Mouse (Mus musculus) Patski (cell line): ENCODE measurements around the gene Gpr87. TPM values are rescaled to one million over a fixed set of nuclear protein-coding genes. Genes with fewer than 3 reads are reported as not detected.

Source experiments
- ATAC-seq: fragments of 100-300 bp; one replicate; pipeline ENCODE4 v1.8.0; 2021
- CTCF ChIA-PET: fragments of 350-600 bp; sonication (Branson Sonifier 250); formaldehyde crosslinking; loops from one replicate; lab custom pipeline; 2022; ENCODE audit warnings: inconsistent platforms; lab: Charles Lee
- POLR2A ChIA-PET: fragments of 350-600 bp; sonication (Branson Sonifier 250); formaldehyde crosslinking; loops from one replicate; lab custom pipeline; 2022; ENCODE audit warnings: antibody characterized with exemption, inconsistent platforms; lab: Charles Lee
- DNase-seq: peaks from one replicate; pipeline ENCODE4 v3.0.0-alpha.2; 2011; ENCODE audit warnings: low read depth, low spot score
- H3K27me3 ChIP-seq: fragments of 371-371 bp; one replicate; pipeline ENCODE4 v1.5.1; 2021
- CTCF ChIP-seq: fragments of 100-300 bp; IDR thresholded peaks from one replicate; pipeline ENCODE4 v1.5.1; 2021
- in situ Hi-C: fragments of 300-500 bp; cut with MboI; formaldehyde crosslinking; loops from 3 replicates; pipeline ENCODE4 v1.11.1; 2018; ENCODE audit warnings: low pct_unique_long_range_greater_than_20kb, mixed read lengths
- polyA plus RNA-seq: library from polyadenylated mRNA; unstranded; gene quantifications from one replicate; pipeline ENCODE4 v1.2.3, GENCODE M21; 2021

Gpr87 gene
- polyA plus RNA-seq, 1 experiment from 2014 or later = not detected

GRCm38 (mm10) chr3:59169215-59169614 lies 25.7 kb downstream of the Gpr87 start:
- CTCF ChIA-PET = interaction anchor here (0.7 to 1.8 kb wide), 3 partner anchors 15 to 43 kb away, joined by 3 to 4 read pairs (median 3); no protein-coding TSS in a partner anchor
- H3K27me3 ChIP-seq = no peaks in the 10 kb centered on the region
- DNase-seq = no peak
- ATAC-seq = no peak
- peak; percentile 20 for TF ChIP-seq CTCF
- in situ Hi-C loops = no loop called here
- POLR2A ChIA-PET = no interaction called here

DNA sequence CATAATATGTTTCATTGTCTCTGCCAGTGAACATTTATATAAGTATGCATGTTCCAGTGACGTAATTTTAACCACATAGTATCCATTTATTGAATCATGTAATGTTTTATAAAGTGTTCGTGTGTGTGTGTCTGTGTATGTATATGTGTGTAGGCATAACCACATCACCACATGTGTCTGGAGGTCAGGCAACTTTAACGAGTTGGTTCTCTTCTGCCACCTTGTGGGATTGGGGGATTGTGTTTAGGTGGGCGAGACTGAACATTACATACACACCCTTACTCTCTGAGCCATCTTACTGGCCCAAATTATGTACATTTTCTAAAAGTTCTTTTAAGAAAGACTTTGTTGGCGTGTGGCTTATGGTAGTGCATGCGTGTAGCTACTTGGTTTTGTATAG lies 26.4 kb downstream of the Gpr87 start:
- TF ChIP-seq CTCF = no peak
- ATAC-seq (no peak), DNase-seq (no peak)
- ChIA-PET CTCF (interaction anchor here (0.9 to 1.8 kb wide), 2 partner anchors 39 to 43 kb away, joined by 3 to 4 read pairs; no protein-coding TSS in a partner anchor), POLR2A (interaction anchor here (0.6 to 0.7 kb wide), 2 partner anchors 11 to 91 kb away, joined by 3 read pairs; no protein-coding TSS in a partner anchor)
- in situ Hi-C loops = no loop called here
- H3K27me3 ChIP-seq = no peaks in the 10 kb centered on the region

DNA sequence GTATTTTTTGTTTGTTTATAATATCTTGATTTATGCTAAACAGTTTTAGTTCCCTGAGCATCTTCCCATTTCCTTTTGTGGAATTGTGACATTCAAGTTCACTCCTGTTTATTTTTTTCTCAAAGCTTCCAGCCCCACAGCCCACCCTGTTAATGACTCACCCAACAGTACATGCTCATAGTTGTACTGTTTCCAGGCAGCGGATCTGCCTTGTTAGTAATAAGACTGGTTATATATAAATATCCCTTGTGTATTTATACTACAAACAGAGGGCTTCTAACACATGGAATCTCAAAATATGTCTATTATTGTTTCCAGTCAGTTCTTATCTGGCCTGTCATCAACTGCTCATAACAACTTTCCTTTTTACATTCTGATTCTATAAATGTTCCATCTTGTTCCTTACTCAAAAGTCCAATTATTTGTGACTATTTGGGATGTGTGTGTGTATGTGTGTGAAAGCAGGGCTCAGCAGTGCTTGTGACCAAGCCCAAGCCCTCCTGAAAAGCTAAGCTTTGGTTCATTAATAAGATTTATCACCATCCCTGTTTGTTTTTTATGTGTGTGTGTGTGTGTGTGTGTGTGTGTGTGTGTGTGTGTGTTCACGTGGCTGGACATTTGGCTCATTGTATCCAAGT lies 27.4 kb downstream of the Gpr87 start:
- in situ Hi-C loops = no loop called here
- TF ChIP-seq CTCF = no peak
- ChIA-PET POLR2A (interaction anchor here (0.6 kb wide), 1 partner anchor 90 kb away, joined by 3 read pairs; no protein-coding TSS in a partner anchor), CTCF (interaction anchor here (0.8 to 1.8 kb wide), 2 partner anchors 42 to 47 kb away, joined by 3 to 4 read pairs; no protein-coding TSS in a partner anchor)
- no peaks in the 10 kb centered on the region for H3K27me3 ChIP-seq
- DNase-seq = no peak
- no peak for ATAC-seq

- ChIA-PET CTCF (interaction anchor here (0.8 to 1.3 kb wide), 4 partner anchors 10 to 40 kb away, joined by 3 to 5 read pairs (median 4); no protein-coding TSS in a partner anchor), POLR2A (interaction anchor here (0.7 to 0.8 kb wide), 2 partner anchors 11 to 12 kb away, joined by 3 to 4 read pairs; no protein-coding TSS in a partner anchor)
- no peaks in the 10 kb centered on the region for H3K27me3 ChIP-seq
- DNase-seq (no peak), ATAC-seq (no peak)
- no peak for TF ChIP-seq CTCF
- in situ Hi-C loops = no loop called here
These were observed 34.4 kb downstream of the Gpr87 start for GRCm38 (mm10) chr3:59160465-59160864.

DNA sequence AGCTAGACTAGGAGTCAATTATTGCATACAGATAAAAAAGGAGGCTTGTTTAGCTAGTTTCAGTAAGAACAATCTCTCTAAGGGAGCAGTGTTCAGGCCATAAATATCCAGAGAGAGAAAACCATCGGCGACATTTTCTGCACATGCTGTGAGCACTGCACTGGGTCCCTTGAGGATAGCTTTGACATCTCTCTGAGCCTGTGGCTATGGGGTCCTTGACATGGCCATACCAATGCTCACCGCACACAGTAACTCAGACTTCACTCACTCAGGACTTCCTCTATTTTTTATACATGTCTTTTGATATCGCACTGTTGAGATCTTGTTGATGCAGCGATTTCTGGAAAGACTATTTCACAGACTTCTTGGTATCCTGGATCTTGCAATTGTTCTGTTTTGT lies 37.9 kb downstream of the Gpr87 start:
- no peak for TF ChIP-seq CTCF
- ChIA-PET POLR2A (no interaction called here), CTCF (interaction anchor here (0.7 to 2.1 kb wide), 5 partner anchors 9 to 37 kb away, joined by 4 to 7 read pairs (median 4); no protein-coding TSS in a partner anchor)
- no peaks in the 10 kb centered on the region for H3K27me3 ChIP-seq
- no peak for DNase-seq
- in situ Hi-C loops = no loop called here
- no peak for ATAC-seq

GRCm38 (mm10) chr3:59155404-59155803 lies 39.5 kb downstream of the Gpr87 start:
- in situ Hi-C loops = no loop called here
- ChIA-PET POLR2A (interaction anchor here (0.9 kb wide), 1 partner anchor 22 kb away, joined by 3 read pairs; no protein-coding TSS in a partner anchor), CTCF (interaction anchor here (1.0 to 2.0 kb wide), 3 partner anchors 10 to 35 kb away, joined by 3 to 6 read pairs (median 3); no protein-coding TSS in a partner anchor)
- DNase-seq (no peak), ATAC-seq (no peak)
- no peaks in the 10 kb centered on the region for H3K27me3 ChIP-seq
- TF ChIP-seq CTCF = no peak

DNA sequence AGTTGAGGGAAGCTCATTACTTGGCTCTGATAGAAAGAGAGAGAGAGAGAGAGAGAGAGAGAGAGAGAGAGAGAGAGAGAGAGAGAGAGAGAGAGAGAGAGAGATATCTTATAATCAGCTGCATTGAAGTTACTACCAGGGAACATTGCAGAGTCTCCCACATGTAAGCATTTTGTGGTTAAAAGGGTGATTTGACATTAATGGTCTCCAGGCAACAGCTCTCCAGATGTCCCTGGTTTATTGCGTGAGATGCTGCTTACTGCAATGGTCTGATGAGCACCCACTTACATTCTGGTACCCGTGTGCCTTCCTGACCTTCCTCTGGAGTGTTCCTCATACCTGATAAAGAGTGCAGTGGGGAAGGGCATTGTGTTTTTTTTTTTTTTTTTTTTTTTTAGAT lies 40.0 kb downstream of the Gpr87 start:
- TF ChIP-seq CTCF = no peak
- no peaks in the 10 kb centered on the region for H3K27me3 ChIP-seq
- DNase-seq (no peak), ATAC-seq (no peak)
- in situ Hi-C loops = no loop called here
- CTCF ChIA-PET = interaction anchor here (0.8 to 2.0 kb wide), 7 partner anchors 9 to 34 kb away, joined by 3 to 8 read pairs (median 3); no protein-coding TSS in a partner anchor
- POLR2A ChIA-PET = interaction anchor here (0.9 kb wide), 1 partner anchor 21 kb away, joined by 3 read pairs; no protein-coding TSS in a partner anchor

DNA sequence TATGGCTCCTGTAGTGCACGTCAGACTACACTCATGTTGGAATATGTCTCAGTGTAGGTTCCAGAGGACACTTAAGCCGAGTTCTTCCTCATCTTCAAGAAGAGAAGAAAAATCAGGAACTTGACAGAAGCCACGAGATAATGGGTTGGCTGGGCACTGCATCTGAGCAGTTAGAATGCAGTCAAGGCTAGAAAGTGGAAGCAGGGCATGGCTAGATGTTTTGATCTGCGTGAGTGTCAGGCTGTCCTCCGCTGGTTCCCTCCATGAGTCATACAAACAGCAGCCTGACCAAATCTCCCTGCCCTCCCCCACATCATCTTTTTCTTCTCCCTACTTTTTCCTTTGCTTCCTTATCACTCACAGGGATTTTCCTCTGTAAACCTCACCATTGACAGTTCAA lies 41.5 kb downstream of the Gpr87 start, which contains the start of gene P2ry14:
TSS of gene P2ry14 (minus strand) at position 195 of the 400 bp plus-strand sequence.
- DNase-seq (no peak), ATAC-seq (no peak)
- in situ Hi-C loops = no loop called here
- TF ChIP-seq CTCF = no peak
- ChIA-PET CTCF (interaction anchor here (1.0 to 2.0 kb wide), 4 partner anchors 8 to 33 kb away, joined by 3 to 8 read pairs (median 5); no protein-coding TSS in a partner anchor), POLR2A (no interaction called here)
- H3K27me3 ChIP-seq = no peaks in the 10 kb centered on the region

GRCm38 (mm10) chr3:59150624-59151023 lies 44.3 kb downstream of the Gpr87 start:
- H3K27me3 ChIP-seq = no peaks in the 10 kb centered on the region
- no peak for ATAC-seq
- in situ Hi-C loops = no loop called here
- no peak for TF ChIP-seq CTCF
- ChIA-PET CTCF (interaction anchor here (1.0 to 2.2 kb wide), 5 partner anchors 10 to 74 kb away, joined by 3 to 5 read pairs (median 4); no protein-coding TSS in a partner anchor), POLR2A (no interaction called here)
- DNase-seq = no peak

GRCm38 (mm10) chr3:59149646-59150045 lies 45.3 kb downstream of the Gpr87 start:
- in situ Hi-C loops = no loop called here
- CTCF ChIA-PET = interaction anchor here (0.8 to 2.2 kb wide), 9 partner anchors 8 to 73 kb away, joined by 3 to 5 read pairs (median 4); no protein-coding TSS in a partner anchor
- no peaks in the 10 kb centered on the region for H3K27me3 ChIP-seq
- POLR2A ChIA-PET = interaction anchor here (1.1 kb wide), 1 partner anchor 10 kb away, joined by 4 read pairs; no protein-coding TSS in a partner anchor
- DNase-seq (no peak), ATAC-seq (no peak)
- TF ChIP-seq CTCF = no peak
